Mouse (Mus musculus) embryonic fibroblast, embryonic 13.5 days (primary cell): ENCODE results near the gene Ugt1a7c. TPM values are rescaled to one million over a fixed set of nuclear protein-coding genes. Genes with fewer than 3 reads are reported as not detected.
"Not testable (repeated sequence)": the region's sequence is repeated elsewhere in the genome, so short reads cannot be mapped to it uniquely, and the experiment has no call there.

ENCODE experiments used
- H3K27ac ChIP-seq: 2 replicates; pipeline ENCODE4 v1.5.1; 2012; ENCODE audit warnings: low read length, control low read depth, inconsistent platforms; ENCODE audit not compliant: insufficient read depth
- H3K4me1 ChIP-seq: 2 replicates; pipeline ENCODE4 v1.6.1; 2011; ENCODE audit warnings: low read length; ENCODE audit not compliant: control insufficient read depth, insufficient read depth
- H3K4me3 ChIP-seq: 2 replicates; pipeline ENCODE4 v1.5.1; 2011; ENCODE audit warnings: mild to moderate bottlenecking, control low read depth, low read length; ENCODE audit not compliant: insufficient read depth
- CTCF ChIP-seq: IDR thresholded peaks from 2 replicates; pipeline ENCODE4 v1.5.1; 2011; ENCODE audit warnings: mild to moderate bottlenecking, control low read depth, low read length, moderate library complexity, borderline replicate concordance; ENCODE audit not compliant: insufficient read depth
- POLR2A ChIP-seq: IDR thresholded peaks from 2 replicates; pipeline ENCODE4 v1.6.1; 2011; ENCODE audit warnings: low read depth, mild to moderate bottlenecking, control low read depth, low read length, moderate library complexity
- polyA plus RNA-seq: library from polyadenylated mRNA; stranded (reverse); fragments of >200 nt; gene quantifications from 2 replicates; pipeline ENCODE4 v1.2.4, GENCODE M21; 2011; ENCODE audit warnings: low read depth; ENCODE audit not compliant: missing spikeins, insufficient read length

Gene Ugt1a7c
- polyA plus RNA-seq, result 8.0 and 11.2 TPM in 2 replicates

DNA sequence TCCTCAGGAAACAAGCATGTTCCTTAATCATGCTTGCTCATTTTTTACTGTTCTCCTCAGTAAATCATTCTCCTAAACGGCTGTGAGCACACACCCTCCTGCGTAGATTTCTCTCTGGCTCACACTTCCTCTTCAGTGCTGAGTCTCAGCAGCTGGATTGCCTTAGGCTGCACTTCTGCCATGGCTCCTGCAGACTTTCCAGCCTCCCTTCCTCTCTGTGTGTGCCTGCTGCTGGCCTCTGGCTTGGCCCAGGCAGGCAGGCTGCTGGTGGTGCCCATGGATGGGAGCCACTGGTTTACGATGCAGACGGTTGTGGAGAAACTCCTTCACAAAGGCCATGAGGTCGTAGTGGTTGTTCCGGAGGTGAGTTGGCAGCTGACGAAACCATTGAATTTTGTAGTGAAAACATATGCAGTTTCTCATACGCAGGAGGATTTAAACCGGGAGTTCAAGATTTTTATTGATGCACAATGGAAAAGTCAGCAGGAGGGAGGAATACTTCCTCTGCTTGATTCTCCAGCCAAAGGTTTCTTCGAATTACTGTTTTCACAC lies at the start of gene Ugt1a7c:
Ugt1a7c (plus strand) TSS at position 122 of the 552 bp plus-strand sequence.
- TF ChIP-seq CTCF (no peak), POLR2A (peak; percentile 39; the same call in 1 of the 2 replicates)
- no peak within 1 kb of the TSS for H3K4me3 ChIP-seq

DNA sequence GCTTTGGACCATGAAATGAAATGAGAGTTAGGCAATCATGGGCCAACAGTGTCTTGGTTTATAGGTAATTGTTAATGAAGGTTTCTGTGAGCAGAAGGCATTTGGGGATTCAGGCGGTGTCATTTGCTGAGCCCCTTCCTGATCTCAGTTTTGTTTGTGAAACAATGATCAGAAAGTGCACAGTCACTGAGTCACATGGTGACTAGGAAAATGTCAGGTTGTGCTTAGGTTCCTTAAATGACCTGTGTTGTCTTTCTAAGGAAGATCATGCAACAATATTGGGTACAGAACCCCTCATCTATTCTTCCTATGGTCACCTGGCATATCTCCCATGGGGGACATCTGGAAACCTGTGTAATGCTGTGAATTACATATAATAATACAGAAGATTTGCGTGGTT lies 47.5 kb upstream of the Ugt1a7c start:
- H3K27ac ChIP-seq, H3K4me1 ChIP-seq, H3K4me3 ChIP-seq: not testable (repeated sequence)

More for the DNA sequence above, at the start of gene Ugt1a7c:
- no peaks in the 10 kb centered on the region for H3K4me1 ChIP-seq
- H3K27ac ChIP-seq, result peak within 1 kb of the TSS; percentile 87

DNA sequence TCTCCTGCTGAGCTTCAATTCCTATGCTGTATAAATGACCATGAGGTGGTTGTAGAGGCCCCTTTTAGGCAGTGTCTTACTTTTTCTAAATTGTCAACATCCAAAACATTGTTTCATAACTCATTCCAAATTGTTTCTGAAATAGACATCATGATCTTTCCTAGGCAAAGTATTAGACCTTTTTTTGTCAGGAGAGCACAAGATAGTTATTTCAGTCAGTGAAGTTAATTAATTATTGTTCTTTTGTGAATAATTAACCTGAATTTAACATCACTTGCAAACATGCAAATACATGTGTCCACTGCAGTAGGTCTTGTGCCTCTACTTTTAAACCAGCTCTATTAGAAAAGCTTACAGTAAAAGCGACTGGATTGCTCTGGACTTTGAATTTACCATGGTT lies 39.8 kb upstream of the Ugt1a7c start, which contains the start of gene Ugt1a10:
Ugt1a10 (plus strand) TSS at position 301 of the 400 bp plus-strand sequence.
- Histone ChIP-seq H3K4me1 (no peaks in the 10 kb centered on the region), H3K4me3 (no peak within 1 kb of the TSS), H3K27ac (no peak within 1 kb of the TSS)
- TF ChIP-seq POLR2A, result no peak
- TF ChIP-seq CTCF, result no peak

DNA sequence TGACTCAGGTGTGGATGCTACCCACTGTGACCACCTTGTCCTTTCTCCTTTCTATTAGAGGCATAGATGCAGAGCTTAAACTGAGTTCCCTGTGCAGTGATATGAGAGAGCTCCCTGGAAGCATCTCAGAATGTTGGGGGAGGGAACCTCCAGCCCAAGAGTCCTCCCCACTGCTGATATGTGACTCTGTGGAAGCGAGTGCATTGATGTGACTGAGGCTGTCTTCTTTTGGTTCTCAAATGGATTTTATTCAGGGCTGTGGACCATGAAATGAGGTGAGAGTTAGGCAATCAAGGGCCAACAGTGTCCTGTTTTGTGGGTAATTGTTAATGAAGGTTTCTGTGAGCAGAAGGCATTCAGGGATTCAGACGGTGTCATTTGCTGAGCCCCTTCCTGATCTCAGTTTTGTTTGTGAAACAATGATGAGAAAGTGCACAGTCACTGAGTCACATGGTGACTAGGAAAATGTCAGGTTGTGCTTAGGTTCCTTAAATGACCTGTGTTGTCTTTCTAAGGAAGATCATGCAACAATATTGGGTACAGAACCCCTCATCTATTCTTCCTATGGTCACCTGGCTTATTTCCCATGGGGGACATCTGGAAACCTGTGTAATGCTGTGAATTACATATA lies 28.3 kb upstream of the Ugt1a7c start:
- H3K4me3 ChIP-seq, H3K4me1 ChIP-seq, H3K27ac ChIP-seq: not testable (repeated sequence)

DNA sequence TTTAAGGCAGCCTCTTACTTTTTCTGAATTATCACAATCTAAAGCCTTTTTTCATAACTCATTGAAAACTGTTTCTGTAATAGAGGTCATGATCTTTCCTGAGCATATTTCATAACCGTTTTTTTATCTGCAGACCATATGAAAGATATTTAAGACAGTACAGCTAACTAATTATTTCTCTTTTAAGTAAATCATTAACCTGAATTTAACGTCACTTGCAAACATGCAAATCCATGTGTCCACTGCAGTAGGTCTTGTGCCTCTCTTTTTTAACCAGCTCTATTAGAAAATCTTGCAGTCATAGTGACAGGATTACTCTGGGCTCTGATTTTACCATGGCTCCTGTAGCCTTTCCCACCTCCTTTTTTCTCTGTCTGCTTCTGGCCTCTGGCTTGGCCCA lies 24.4 kb upstream of the Ugt1a7c start, which contains the start of gene Ugt1a9:
Ugt1a9 (plus strand) TSS at position 306 of the 400 bp plus-strand sequence.
- Histone ChIP-seq H3K4me1 (no peaks in the 10 kb centered on the region), H3K4me3 (no peak within 1 kb of the TSS), H3K27ac (no peak within 1 kb of the TSS)
- TF ChIP-seq POLR2A (no peak), CTCF (no peak)

DNA sequence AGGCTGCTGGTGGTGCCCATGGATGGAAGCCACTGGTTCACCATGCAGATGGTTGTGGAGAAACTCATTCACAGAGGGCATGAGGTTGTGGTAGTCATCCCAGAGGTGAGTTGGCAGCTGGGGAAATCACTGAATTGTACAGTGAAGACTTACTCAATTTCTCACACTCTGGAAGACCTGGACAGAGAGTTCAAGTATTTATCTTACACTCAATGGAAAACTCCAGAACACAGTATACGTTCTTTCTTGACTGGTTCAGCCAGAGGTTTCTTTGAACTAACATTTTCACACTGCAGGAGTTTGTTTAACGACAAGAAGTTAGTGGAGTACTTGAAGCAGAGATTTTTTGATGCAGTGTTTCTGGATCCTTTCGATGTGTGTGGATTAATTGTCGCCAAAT lies 24.0 kb upstream of the Ugt1a7c start:
- TF ChIP-seq POLR2A (no peak), CTCF (no peak)
- Histone ChIP-seq H3K4me1 (no peaks in the 10 kb centered on the region), H3K27ac (no peak overlapping the region), H3K4me3 (no peak overlapping the region)

DNA sequence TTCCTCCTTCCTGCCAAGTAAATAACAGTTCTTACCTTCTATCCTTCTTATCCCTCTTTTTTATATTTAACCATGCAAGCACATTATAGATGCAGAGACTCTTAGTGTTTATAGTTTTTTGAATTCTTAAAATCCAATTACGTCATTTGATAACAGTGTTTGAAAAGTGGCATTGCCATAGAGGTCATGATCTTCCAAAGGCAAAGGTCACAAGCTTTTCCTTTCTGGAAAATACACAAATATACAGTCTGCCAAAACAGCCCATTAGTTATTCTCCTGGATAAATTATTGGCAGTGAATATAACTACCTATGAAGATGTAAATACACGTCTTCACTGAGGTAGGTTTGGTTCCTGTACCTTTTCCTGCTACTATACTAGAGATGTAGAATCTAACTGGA lies 20.4 kb upstream of the Ugt1a7c start:
- TF ChIP-seq POLR2A (no peak), CTCF (no peak)
- no peak overlapping the region for H3K4me3 ChIP-seq
- no peaks in the 10 kb centered on the region for H3K4me1 ChIP-seq
- H3K27ac ChIP-seq, result no peak overlapping the region

DNA sequence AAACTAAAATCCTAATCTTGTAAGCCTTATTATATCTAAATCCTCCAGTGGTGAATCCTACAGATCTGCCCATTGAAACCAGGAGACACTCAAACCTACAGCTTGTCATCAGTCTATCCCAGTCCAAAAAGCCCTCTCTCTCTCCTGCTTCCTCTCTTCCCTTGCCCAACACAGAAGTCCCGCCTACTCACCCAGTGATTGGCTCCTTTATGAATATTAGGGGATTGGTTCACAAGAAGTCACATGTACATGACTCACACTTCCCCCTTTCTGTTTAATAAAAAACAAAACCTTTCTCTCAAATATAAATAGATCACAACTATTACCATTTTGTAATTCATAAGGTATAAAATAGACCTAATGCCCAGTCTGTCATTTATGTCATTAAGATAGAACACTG lies 17.7 kb upstream of the Ugt1a7c start:
- no peak overlapping the region for H3K27ac ChIP-seq
- TF ChIP-seq POLR2A, result no peak
- TF ChIP-seq CTCF, result no peak
- H3K4me1 ChIP-seq, result no peaks in the 10 kb centered on the region
- H3K4me3 ChIP-seq, result no peak overlapping the region

DNA sequence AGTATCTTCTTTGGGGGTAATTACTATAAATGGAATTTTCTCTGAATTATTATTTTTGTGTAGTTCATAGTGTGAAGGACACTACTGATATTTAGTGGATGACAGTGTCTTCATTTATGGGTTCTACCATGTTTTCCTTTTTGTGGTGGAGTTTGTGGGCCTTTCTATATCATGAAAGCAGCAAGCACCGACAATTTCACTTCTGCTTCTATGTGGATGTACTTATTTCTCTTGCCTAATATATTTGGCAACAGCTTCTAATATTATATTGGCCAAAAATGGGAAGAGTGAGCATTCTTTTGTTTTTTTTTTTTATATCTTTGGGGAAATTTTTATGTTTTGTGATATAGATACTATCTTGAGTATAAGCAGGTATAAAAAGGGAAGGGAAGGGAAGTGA lies 13.2 kb upstream of the Ugt1a7c start:
- Histone ChIP-seq H3K4me1 (no peaks in the 10 kb centered on the region), H3K27ac (no peak overlapping the region), H3K4me3 (no peak overlapping the region)
- TF ChIP-seq POLR2A (no peak), CTCF (no peak)

DNA sequence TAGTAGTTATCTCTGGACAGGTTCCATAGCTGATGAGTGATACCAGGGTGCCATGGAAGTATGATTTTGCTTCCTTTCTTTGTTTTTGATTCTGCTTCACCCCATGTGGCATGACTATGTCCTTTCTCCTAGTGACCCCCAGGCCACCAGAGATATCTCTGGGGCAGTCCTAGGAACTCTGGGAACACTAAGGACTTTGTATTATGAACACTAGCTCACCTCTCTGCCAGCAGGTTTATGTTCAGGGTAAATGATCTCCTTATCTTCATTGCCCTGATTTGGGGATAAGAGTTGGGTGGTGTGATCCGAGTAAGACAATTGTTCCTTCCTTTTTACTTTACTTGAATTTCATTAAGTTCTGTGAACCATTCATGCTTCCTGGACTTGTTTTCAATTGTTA lies 8.7 kb upstream of the Ugt1a7c start:
- no peak for TF ChIP-seq POLR2A
- TF ChIP-seq CTCF, result no peak
- H3K4me3 ChIP-seq, result no peak overlapping the region
- no peaks in the 10 kb centered on the region for H3K4me1 ChIP-seq
- H3K27ac ChIP-seq, result no peak overlapping the region

DNA sequence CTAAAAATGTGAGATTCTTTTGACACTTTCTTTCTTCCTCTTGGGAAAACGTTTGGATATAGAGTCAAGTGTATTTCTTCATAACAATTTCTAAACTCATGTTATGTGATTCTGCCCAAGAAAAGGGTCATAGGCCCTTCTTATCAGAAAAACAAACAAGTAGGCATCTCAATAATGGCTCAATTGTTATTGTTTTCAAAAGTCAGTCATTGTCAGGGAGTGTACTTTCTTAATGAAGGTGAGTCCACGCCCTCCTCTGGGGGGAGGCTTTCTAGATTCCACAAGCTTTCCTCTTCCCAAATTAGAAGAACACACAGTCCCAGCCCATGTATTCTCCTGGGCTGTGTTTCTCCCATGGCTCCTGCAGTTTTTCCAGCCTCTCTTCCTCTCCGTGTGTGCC lies 7.3 kb upstream of the Ugt1a7c start, which contains the start of gene Ugt1a8:
Ugt1a8 (plus strand) TSS at position 301 of the 400 bp plus-strand sequence.
- Histone ChIP-seq H3K4me1 (no peaks in the 10 kb centered on the region), H3K27ac (no peak within 1 kb of the TSS), H3K4me3 (no peak within 1 kb of the TSS)
- TF ChIP-seq POLR2A (no peak), CTCF (no peak)
